Mouse (Mus musculus): ENCODE measurements at regions not wholly inside any gene's neighbourhood (a gene's known extent, or its start where the extent isn't known, plus 50 kb on each side); places are given as distances from the start of the nearest gene placed in this dataset.
"Not testable (repeated sequence)": the region's sequence is repeated elsewhere in the genome, so short reads cannot be mapped to it uniquely, and the experiment has no call there.

DNA sequence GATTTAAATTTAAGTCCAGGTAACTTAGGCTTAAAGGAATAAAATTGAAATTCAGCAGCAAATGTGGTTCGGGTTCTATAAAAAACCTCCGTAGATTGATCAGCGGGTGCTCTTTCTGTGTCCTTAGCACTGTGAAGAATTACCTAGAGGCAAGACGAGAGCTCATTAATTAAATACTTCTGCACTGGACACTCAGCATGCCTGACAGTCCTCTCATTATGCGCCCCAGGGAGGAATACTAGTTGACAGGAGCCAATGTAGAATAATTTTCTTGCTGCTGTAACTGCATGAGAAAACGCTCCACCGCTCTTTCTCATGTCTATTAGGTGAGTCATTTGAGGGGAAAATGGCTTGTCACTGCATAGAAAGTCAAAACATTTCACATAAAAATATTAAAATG is 228.1 kb downstream of the Brms1l start:
- no peak for DNase-seq (ENCODE audit: low spot score in 2 of 2)

DNA sequence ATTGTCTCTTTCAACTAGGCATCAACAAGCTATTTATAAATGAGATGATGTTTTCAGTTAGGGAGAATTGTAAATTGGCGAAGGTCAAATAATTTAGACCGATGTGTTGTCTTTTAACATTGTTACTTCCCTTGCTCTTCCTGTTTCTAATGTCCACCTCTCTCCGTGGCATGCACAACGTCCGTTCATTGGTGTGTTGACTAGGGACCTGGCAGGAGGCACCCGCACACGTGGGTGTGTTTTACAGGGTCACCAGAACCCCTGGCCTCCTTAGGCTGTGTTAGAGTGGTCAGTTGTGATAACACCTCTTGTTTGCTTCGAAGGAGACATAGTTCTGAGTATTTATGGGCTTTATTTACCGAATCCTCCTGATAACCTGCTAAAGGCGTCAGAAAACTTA is 222.8 kb downstream of the Brms1l start:
- no peak for DNase-seq (ENCODE audit: low spot score in 2 of 2)

DNA sequence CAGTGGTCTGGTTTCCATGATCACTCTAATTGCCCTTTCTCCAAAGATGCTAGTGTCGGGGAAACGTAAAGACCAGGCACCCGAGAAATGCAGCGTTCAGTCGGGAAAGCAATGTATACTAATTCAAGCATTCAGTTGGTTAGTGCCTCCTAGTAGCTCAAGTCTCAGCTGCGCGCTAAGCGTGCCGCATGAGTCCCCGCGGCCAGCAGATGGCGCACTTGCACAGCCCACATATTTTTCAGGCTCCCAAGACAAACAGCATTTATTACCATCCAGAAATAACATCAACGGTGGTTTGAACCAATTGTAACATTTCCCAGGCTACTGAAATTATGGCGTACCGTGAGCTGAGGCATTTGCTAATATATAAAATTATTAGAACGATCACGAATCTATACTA is 222.3 kb downstream of the Brms1l start:
- DNase-seq (ENCODE audit: low spot score in 2 of 2) = peak; percentile 87 to 92

DNA sequence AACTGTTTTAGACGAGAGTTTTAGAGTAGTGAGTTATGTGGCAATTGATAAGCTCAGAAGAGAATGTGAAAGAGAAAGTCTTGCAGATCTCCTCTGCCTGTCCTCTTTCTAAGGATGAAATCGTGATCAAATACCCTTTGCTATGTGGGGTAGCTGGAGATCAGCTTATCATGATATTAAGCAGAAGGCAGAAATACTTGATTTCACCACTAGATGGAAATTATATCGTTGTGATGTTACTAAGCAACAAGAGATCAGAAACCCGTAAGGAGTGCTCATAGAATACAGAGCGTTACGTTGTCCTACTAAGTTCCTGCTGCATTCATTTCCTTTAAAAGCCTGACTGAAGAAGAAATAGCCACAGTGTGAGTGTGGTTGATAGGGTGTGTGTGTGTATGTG is 219.3 kb downstream of the Brms1l start:
- no peak for DNase-seq (ENCODE audit: low spot score in 2 of 2)

DNA sequence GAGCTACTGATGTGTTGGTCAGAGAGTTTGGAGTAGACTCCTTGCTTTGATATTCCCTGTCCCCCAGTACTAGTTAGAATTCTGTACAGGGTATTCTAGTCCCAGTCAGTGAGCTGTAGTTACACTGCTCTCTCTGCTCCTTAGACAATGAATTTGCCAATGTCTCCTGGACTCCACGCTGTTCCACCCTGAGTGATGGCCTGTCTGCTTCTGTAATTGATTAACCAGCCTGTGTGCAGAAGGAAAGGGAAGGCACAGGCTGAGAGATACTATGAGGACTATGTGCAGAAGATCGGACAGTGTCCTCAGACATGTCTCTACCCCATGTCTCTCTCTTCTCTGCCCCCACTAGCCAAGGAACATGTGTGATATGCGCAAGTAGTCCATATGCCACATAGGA is 209.9 kb downstream of the Brms1l start:
- no peak for DNase-seq (ENCODE audit: low spot score in 2 of 2)

DNA sequence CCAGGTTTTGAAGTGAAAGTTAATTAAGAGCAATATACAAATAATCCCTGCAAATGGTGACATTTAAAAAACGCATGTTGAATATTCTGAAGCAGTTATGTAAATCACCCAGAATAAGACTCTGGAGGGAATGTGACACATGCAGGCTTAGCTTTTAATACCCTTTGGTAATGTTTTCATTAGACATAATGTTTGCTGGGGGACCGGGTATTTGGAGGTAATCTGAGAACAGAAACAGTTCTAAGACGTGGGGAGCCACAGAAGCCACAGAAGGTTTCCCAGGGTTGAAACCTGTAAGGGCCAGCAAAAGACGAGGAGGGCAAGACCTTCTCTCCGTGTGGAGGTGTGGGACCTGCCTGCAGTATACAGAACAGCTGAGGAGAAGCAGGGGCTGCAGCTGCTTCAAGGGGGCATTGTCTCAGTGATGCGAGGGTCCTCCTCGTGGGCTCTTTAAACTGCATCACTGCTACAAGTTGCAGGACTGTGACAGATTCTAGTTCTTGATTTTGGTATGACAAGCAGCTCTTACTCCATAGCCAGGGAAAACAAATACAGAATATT is 184.9 kb downstream of the Brms1l start:
- DNase-seq (ENCODE audit: low spot score in 2 of 2) = no peak

DNA sequence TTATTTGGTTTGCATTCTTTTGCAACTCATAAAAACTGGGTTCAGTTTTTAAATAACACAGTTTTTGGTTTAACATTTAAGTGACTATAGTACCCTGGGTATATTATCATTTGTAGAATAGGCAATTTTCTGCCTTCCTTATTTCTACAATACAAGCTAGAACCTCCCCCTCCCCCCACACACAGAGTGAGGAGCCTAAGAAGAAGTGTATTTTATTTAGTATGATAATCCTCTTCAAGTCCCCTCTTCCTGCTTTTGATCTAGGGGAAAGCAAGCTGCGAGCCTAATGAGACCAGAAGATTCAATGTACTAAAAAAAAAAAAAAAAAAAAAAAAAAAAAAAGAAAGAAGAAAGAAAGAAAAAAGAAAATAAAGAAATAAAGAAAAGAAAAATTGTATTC is 184.4 kb downstream of the Brms1l start:
- DNase-seq (ENCODE audit: low spot score in 2 of 2) = no peak

DNA sequence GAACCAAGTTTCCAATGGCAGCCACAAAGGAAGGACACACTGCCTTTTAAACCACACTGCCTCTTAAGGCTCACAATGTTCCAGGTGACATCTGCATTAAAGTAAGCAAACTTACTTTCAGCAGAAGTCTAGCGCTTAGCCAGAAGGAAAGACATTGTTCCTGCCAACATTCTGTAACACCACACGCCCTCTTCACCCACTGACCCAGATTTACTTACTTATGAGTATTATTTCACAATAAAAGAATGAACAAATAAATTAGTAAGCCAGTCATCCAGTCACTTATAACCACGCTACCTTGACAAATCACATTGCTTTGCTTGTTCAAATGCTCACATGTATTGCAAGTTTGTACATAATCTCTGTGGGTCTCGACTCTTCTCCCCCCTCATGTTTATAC is 173.9 kb downstream of the Brms1l start:
- DNase-seq (ENCODE audit: low spot score in 2 of 2) = no peak

DNA sequence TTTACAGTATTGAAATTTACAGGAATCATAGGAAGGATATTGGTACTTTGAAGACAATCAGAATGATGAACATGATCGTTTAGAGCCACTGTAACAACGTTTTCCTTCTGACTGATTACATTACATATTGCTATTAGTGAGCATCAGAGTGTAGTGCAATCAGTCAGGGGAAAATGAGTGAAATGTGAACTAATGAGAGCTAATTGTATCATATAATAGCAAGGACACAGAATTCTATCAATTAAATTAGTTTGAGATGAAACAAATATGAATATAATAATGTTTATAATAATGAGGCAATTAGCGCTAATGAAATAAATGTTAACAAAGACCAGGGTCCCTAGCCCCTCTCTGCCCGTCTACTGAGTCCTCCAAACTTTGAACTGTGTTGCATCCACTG is 169.7 kb downstream of the Brms1l start:
- no peak for DNase-seq (ENCODE audit: low spot score in 2 of 2)

DNA sequence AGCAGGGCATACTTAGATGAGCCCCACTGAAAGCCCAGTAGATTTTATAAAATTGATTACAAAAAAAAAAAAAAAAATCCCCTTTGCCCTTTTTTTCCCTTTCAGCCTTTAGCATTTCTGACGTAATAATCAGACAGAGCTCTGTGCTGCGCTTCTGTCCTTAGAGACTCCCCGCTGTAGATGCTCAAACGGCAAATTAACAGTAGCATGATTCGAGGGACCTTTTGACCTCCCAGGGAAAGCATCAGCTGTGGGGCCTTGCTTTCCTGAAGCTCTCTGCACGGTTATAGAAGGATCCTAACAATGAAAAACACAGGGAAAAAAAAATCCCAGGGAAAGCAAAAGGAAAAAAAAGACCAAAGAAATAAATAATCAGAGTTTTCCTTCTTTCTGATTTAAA is 169.2 kb downstream of the Brms1l start:
- no peak for DNase-seq (ENCODE audit: low spot score in 2 of 2)

DNA sequence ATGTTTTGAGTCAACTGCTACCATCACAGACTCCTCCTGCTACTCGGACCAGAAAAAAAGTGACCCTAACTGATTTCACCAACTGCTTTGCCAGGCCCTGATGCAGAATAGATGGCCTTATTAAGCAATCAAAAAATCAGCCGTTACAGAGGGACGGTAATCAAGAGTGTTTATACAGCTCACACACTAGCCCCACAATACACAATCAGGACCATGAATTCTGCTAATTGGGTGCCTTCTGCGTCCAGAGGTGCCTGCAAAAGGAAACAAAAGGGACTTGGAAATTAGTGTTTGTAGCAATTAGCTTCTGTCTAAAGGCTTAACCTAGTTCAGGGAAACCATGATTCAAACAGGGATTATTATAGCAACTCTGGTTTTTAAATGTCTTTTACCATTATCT is 168.4 kb downstream of the Brms1l start:
- DNase-seq (ENCODE audit: low spot score in 2 of 2) = no peak

DNA sequence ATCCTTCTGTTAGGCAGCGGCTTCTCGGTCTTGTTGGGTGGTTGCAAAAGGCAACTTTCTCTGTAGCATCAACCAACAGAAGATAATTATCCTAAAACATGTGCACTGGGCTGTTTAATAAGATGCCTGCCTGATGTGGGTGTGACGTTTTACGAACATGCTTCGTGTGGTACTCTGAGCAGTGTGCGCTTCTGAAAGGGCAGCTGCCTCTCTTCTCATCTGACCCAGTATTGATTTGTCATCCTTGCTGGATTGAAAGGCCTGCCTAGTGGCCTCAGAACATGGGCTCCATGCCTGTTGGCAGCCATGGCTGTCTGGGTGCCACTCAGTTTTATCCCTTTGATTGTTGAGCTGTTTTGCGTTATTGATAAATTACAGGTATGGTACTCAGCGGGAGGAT is 167.4 kb downstream of the Brms1l start:
- no peak for DNase-seq (ENCODE audit: low spot score in 2 of 2)

DNA sequence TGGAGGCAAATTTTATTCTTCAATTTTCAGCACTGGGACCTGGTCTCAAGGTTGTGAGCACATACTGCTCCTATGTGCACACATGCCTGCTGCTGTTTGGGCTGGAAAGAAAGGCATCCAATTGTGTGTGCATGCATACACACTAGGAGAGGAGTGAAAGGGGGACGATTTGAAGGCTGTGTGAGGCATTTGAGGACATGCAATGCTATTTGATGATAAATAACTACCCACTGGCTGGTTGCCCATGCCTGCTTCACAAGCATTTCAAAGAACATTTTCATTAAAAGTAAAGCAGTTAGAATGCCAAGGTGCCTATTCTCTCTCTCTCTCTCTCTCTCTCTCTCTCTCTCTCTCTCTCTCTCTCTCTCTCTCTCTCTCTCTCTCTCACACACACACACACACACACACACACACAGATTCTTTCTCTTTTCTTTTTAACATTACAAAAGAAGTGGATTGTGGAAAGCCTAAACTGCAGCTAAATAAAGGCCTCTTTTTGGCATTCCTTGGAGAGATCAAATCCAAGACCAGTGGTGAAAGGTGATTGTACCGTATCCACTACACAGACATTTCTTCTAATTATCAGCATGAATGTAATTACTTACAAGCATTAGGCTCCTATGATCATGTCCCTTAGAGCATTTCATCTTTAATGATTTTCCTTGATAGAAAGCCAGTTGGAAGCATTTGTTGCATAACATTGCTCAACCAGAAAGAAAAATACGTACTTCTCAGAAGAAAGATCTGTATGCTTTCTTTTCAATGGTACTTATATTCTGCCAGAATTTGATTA is 160.7 kb downstream of the Brms1l start:
- DNase-seq (ENCODE audit: low spot score in 2 of 2) = peak in 1 of 2 experiments; percentile 23

DNA sequence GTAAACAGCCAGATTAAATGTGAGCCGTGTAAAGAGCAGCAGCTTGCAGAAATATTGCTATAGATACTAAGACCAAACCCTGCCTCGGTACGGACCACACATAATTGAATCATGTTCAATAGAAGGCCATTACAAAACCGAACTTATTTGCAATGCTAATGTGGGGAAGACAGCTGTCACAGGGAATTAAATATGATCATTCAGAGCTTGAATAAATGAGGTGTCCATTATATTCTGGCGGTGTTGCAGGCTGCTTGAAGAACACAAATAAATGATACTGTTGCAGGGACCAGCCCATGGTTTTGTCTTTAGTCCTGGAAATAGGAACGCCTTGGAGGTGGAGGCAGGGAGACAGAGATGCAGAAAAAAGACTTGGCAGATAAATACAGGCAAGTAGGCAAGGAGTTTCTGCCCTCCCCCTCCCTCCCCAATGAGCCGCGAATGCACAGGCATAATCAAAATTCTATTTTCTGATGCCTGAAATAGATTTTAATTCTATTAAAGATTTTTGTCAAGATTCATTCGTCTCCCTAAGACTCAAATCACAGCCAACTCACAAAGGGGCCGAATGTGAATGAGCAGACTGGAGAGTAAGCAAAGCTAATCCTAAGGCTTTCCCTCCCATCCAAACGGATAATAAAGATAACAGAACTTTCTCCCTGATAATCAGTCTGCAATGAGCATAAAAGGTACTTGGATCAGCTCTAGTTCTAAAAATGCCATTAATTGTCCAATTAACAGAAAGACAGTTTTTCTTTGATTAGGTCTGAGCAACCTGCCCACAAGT is 147.6 kb downstream of the Brms1l start:
- peak; percentile 22 to 37 for DNase-seq (ENCODE audit: low spot score in 2 of 2)

DNA sequence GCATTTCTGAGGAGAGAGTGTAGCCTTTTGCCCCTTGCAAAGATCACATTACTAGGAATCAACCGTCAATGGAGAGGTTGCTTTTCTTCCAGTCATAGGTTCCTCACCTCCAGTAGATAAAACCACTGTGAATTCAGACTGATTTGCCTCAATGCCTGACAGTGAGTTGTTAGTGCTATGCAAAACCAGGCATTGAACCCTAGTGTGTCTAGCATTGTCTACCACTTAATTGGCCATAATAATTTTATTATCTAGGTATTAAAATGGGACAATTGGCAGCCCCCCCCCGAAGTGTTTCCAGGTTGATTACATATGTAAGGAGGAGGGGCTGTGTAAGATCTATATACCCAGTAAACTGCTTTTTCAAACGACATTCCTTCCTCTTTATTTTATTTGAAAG is 147.0 kb downstream of the Brms1l start:
- DNase-seq (ENCODE audit: low spot score in 2 of 2) = no peak

DNA sequence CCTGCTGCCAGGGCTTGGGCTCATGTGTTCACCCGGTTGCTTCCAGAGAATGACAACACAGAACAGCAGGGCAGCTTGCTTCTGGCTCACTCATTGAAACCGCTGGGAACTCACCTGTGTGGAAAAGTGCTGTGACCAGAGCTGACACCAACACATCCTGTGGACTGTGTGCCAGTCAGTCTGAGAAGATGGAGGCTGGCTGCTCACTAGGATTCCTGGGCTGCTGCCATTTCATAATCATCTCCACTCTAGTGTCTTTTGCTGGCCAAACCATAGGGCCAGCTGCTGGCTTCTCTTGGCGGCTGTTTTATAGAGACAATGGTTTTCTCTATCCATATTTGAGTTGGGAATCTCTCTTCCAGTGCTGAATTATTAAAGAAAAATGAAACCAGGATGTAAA is 138.1 kb downstream of the Brms1l start:
- DNase-seq (ENCODE audit: low spot score in 2 of 2) = peak in 1 of 2 experiments; percentile 27

DNA sequence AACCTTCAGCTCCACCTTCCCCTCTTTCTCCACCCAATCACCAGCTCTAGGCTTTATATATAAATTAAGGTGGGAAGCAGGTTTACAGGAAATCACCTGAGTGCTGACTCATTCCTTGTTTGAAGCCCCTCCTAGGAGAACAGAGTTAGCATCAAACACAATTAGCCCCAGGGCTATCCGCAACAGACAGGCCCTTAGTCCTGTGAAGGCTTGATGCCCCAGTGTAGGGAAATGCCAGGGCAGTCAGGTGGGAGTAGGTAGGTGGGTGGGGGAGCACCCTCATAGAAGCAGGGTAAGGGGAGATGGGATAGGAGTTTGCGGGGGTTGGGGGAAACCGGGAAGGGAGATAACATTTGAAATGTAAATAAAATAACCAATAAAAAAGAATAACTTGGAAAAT is 123.2 kb downstream of the Brms1l start:
- not testable (repeated sequence) for DNase-seq (ENCODE audit: low spot score in 2 of 2)

DNA sequence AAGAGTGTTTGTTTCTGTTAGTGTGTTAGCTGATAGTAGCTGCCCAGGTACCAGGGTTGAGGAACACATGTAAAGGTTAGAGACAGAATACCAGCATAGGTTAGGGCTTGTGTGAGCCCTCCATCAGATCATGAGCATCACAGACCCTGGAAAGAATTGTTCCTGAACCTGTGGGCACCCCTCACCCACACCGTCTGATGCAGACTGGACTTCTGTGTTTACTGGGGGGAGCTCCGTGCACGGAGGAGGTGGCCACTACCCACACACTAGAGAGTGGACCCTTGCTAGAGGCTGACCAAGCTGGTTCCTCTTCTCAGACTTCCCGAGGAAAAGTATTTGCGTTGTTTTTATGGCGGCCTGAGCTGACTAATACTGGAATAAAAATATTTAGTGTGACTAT is 104.4 kb downstream of the Brms1l start:
- no peak for DNase-seq (ENCODE audit: low spot score in 2 of 2)

DNA sequence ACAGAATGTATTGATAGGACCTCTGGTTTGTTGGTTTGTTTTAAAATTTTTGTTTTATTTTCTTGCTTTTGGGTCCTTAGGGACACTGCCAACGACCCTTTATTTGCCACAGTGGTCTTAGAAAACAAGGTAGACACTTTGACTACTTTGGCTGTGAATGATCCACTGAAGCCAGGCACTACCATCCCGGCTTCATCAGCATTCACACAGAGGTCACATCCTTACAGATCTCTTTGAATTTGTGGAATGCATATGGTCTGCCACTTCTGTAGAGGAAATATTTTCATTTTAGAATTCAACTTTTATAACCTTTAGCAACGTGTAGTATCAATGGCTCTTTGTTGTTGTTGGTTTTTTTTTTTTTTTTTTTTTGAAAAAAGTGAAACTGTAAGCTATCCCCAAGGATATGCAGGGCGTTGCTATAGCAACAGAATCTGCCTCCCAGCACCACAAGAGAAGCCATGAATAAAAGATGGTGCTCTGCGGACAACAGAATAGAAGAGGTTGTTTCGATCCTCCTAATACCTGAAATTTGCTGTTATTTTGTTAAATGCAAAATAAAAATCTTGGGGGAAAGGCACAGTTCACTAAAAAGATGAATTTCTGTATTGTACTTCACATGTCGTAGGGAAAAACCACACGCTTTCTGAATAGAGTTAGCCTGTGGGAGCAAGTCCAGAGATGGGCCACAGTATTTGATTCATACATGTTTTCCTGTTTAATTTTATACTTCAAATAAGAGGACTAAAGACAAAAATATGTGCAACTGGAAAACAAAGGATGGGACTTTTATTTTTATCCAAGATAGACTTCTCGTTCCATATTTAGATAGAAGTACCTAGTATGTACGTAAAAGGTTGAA is 103.4 kb downstream of the Brms1l start:
- DNase-seq (ENCODE audit: low spot score in 2 of 2) = peak; percentile 52 to 71

DNA sequence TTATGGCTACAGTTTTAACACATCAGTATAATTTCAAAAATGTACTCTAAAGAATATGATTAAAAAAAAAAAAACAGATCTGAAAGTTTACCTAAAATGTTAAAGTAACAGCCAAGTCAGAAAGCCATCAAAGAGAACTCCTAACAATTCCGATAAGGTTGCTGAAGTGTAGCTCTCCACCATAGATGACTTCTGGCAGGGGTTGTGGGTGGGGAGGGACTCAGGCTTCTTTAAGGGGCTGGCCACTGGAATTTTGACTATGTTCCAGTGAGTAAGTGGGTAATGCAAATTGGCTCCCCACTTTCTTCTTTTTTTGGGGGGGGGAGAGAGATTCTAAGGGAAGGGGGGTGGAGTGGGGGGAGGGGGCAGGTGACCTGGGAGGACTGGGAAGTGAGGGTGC is 98.0 kb downstream of the Brms1l start:
- no peak for DNase-seq (ENCODE audit: low spot score in 2 of 2)

DNA sequence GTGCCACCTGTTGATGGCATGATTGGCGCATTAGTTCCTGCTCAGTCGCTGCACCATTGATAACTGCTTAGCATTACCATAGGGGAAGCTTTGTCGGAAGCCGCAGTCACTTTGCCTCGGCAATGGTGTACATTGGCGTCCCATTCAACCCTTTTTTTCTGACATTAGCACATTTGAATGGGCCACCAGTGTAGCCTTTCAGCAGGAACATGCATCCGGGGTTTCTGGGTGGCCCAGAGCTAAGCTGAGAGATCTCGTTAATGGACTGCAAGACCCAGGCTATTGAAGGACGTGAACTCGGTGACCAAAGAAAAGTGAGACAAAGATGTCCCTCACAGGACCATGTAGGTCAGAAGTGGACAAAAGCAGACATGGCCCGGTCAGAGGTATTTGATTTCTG is 97.3 kb downstream of the Brms1l start:
- DNase-seq (ENCODE audit: low spot score in 2 of 2) = no peak

DNA sequence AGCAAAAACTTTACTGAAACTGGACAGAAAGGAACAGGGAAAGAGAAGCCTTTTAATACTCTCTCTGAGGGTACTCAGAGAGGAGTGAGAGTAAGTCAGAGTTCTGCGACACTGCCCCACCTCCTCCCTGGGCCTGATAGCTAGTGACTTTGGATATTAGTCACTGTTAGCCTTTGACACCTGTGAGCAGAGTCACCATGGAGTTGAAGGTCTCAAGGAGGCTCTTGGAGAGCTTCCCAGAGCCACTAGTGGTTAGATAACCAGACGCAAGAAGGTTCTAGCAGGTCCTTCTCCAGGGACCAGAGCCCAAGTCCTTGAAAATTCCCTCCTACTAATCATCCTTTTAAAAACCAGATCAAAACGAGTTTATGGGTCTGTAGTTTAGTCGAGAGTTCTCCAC is 94.3 kb downstream of the Brms1l start:
- no peak for DNase-seq (ENCODE audit: low spot score in 2 of 2)
